Mouse (Mus musculus): ENCODE data around the gene Lrig1. TPM values are rescaled to one million over a fixed set of nuclear protein-coding genes. Genes with fewer than 3 reads are reported as not detected.

Lrig1 gene
- polyA plus RNA-seq, 1 experiment from 2014 or later: 10.9 TPM

DNA sequence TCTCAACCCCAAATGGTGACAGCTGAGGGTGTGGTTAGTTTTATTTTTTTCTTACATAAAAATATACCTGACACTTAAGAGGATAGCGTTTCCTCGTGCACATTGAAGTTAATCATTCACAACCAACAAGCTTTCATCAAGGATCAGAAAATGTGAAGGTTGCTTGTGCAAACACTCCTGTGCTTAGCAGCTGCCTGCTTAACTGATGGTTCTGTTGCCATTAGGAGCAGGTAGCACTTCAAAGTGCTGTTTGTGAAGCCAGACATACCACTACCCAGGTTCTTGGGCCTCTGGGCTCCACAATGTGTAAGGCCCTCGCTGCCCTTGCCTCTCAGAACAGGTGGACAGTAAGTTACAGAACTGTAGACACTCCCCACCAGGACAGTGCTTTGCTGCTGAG lies 23.1 kb downstream of the Lrig1 start:
- H3K4me3 ChIP-seq (ENCODE audit: low read depth, low read length): no peak overlapping the region
- no peak for ATAC-seq (replicated peaks; ENCODE audit: insufficient number of reproducible peaks, low FRiP score, low TSS enrichment)
- peak overlapping the region; percentile 29 for H3K4me2 ChIP-seq
- no peak overlapping the region for H3K9ac ChIP-seq (ENCODE audit: low read depth, low read length)
- H3K9me3 ChIP-seq (replicated peaks; ENCODE audit: control insufficient read depth, low read length): no peaks in the 10 kb centered on the region
- no peaks in the 10 kb centered on the region for H3K27me3 ChIP-seq (ENCODE audit: control insufficient read depth, insufficient read depth, low read length)
- no peaks in the 10 kb centered on the region for H3K36me3 ChIP-seq (ENCODE audit: control insufficient read depth, insufficient read depth, low read length)
- peaks cover 43% of the 10 kb centered on the region for H3K4me1 ChIP-seq (ENCODE audit: control insufficient read depth, insufficient read depth, low read length)
- no peak overlapping the region for H3K27ac ChIP-seq (ENCODE audit: low read depth, low read length)
- 52% methylated on average over 3 of the region's 3 CpGs for WGBS (ENCODE audit: insufficient replicate concordance)

DNA sequence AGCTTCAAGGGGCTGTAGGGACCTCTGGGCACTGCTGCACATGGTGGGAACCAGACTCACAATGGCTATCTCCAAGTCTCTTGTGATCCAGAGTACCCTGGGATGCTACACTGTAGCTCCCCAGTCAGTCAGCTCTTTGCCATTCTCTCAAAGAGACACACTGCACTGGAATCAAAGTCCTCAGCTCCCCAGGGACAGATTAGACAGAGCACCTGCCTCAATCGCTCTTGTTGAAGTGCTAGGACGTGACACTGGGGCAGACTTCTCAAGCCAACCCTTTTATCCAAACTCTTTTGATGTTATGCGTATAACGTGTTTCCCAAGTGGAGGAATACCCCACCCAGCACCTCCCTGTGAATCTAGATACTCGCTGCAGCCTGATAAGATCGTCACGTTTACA lies 23.7 kb downstream of the Lrig1 start:
- no peaks in the 10 kb centered on the region for H3K36me3 ChIP-seq (ENCODE audit: control insufficient read depth, insufficient read depth, low read length)
- no peak overlapping the region for H3K4me3 ChIP-seq (ENCODE audit: low read depth, low read length)
- WGBS (ENCODE audit: insufficient replicate concordance): 31% methylated on average over 7 of the region's 7 CpGs
- H3K4me1 ChIP-seq (ENCODE audit: control insufficient read depth, insufficient read depth, low read length): peaks cover 40% of the 10 kb centered on the region
- no peak overlapping the region for H3K27ac ChIP-seq (ENCODE audit: low read depth, low read length)
- no peak for ATAC-seq (replicated peaks; ENCODE audit: insufficient number of reproducible peaks, low FRiP score, low TSS enrichment)
- peak overlapping the region; percentile 29 for H3K4me2 ChIP-seq
- no peaks in the 10 kb centered on the region for H3K27me3 ChIP-seq (ENCODE audit: control insufficient read depth, insufficient read depth, low read length)
- H3K9me3 ChIP-seq (replicated peaks; ENCODE audit: control insufficient read depth, low read length): no peaks in the 10 kb centered on the region
- H3K9ac ChIP-seq (ENCODE audit: low read depth, low read length): no peak overlapping the region

GRCm38 (mm10) chr6:94672426-94672825 lies 27.5 kb downstream of the Lrig1 start:
- Histone ChIP-seq H3K9me3 (replicated peaks; ENCODE audit: control insufficient read depth, low read length) (no peaks in the 10 kb centered on the region), H3K9ac (ENCODE audit: low read depth, low read length) (no peak overlapping the region), H3K4me1 (ENCODE audit: control insufficient read depth, insufficient read depth, low read length) (peaks cover 32% of the 10 kb centered on the region), H3K36me3 (ENCODE audit: control insufficient read depth, insufficient read depth, low read length) (no peaks in the 10 kb centered on the region), H3K4me2 (no peak overlapping the region), H3K27me3 (ENCODE audit: control insufficient read depth, insufficient read depth, low read length) (no peaks in the 10 kb centered on the region), H3K4me3 (ENCODE audit: low read depth, low read length) (no peak overlapping the region), H3K27ac (ENCODE audit: low read depth, low read length) (no peak overlapping the region)
- no peak for ATAC-seq (replicated peaks; ENCODE audit: insufficient number of reproducible peaks, low FRiP score, low TSS enrichment)
- WGBS (ENCODE audit: insufficient replicate concordance): 82% methylated on average over 2 of the region's 2 CpGs

- Histone ChIP-seq H3K9ac (ENCODE audit: low read depth, low read length) (no peak overlapping the region), H3K9me3 (replicated peaks; ENCODE audit: control insufficient read depth, low read length) (no peaks in the 10 kb centered on the region), H3K4me2 (no peak overlapping the region), H3K27ac (ENCODE audit: low read depth, low read length) (no peak overlapping the region), H3K36me3 (ENCODE audit: control insufficient read depth, insufficient read depth, low read length) (no peaks in the 10 kb centered on the region), H3K4me3 (ENCODE audit: low read depth, low read length) (no peak overlapping the region), H3K27me3 (ENCODE audit: control insufficient read depth, insufficient read depth, low read length) (no peaks in the 10 kb centered on the region), H3K4me1 (ENCODE audit: control insufficient read depth, insufficient read depth, low read length) (peaks cover 22% of the 10 kb centered on the region)
- no peak for ATAC-seq (replicated peaks; ENCODE audit: insufficient number of reproducible peaks, low FRiP score, low TSS enrichment)
- 73% methylated on average over 6 of the region's 6 CpGs for WGBS (ENCODE audit: insufficient replicate concordance)
Observed at GRCm38 (mm10) chr6:94669370-94669769, 30.6 kb downstream of the Lrig1 start.

DNA sequence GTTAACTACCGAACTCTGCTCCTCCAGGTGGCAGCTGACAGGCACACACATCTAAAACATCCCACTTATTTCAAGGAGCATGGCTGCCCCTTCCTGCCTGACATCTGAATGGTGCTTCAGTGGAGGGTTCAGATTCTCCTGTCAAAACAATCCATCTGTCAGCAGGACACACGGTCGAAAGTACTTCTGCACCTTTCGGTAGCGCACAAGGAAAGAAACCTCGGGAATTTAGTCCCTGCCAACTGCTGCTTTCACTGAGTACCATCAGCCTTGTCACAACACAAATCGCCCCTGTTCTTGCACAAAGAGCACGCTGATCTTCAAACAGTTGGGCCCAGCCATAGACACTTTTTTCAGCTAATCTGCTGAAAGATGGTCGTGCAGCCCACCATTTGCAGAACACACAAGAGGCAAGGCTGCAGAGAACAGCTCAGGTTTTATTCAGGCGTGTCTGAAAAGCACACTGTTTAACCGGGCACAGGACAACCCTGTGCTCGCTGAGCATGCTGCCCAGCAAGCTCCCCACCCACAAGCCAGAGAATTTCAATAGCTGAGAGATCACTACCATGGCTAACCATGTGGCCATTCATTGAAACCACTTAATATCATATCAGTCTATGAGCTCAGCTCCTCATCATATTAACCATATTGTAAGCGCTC lies 31.6 kb downstream of the Lrig1 start:
- WGBS (ENCODE audit: insufficient replicate concordance): 28% methylated on average over 13 of the region's 13 CpGs
- no peak for ATAC-seq (replicated peaks; ENCODE audit: insufficient number of reproducible peaks, low FRiP score, low TSS enrichment)
- no peaks in the 10 kb centered on the region for H3K27me3 ChIP-seq (ENCODE audit: control insufficient read depth, insufficient read depth, low read length)
- H3K4me2 ChIP-seq: peak overlapping the region; percentile 50
- peak overlapping the region; percentile 4; the same call in 1 of the 2 replicates for H3K4me3 ChIP-seq (ENCODE audit: low read depth, low read length)
- H3K9ac ChIP-seq (ENCODE audit: low read depth, low read length): no peak overlapping the region
- no peaks in the 10 kb centered on the region for H3K36me3 ChIP-seq (ENCODE audit: control insufficient read depth, insufficient read depth, low read length)
- no peaks in the 10 kb centered on the region for H3K9me3 ChIP-seq (replicated peaks; ENCODE audit: control insufficient read depth, low read length)
- H3K4me1 ChIP-seq (ENCODE audit: control insufficient read depth, insufficient read depth, low read length): peaks cover 19% of the 10 kb centered on the region
- no peak overlapping the region for H3K27ac ChIP-seq (ENCODE audit: low read depth, low read length)

GRCm38 (mm10) chr6:94667131-94667530 lies 32.8 kb downstream of the Lrig1 start:
- no peak overlapping the region for H3K4me2 ChIP-seq
- no peaks in the 10 kb centered on the region for H3K36me3 ChIP-seq (ENCODE audit: control insufficient read depth, insufficient read depth, low read length)
- no peak overlapping the region for H3K9ac ChIP-seq (ENCODE audit: low read depth, low read length)
- H3K9me3 ChIP-seq (replicated peaks; ENCODE audit: control insufficient read depth, low read length): no peaks in the 10 kb centered on the region
- ATAC-seq (replicated peaks; ENCODE audit: insufficient number of reproducible peaks, low FRiP score, low TSS enrichment): no peak
- 70% methylated on average over 4 of the region's 4 CpGs for WGBS (ENCODE audit: insufficient replicate concordance)
- no peaks in the 10 kb centered on the region for H3K27me3 ChIP-seq (ENCODE audit: control insufficient read depth, insufficient read depth, low read length)
- no peak overlapping the region for H3K27ac ChIP-seq (ENCODE audit: low read depth, low read length)
- H3K4me1 ChIP-seq (ENCODE audit: control insufficient read depth, insufficient read depth, low read length): peaks cover 19% of the 10 kb centered on the region
- no peak overlapping the region for H3K4me3 ChIP-seq (ENCODE audit: low read depth, low read length)

DNA sequence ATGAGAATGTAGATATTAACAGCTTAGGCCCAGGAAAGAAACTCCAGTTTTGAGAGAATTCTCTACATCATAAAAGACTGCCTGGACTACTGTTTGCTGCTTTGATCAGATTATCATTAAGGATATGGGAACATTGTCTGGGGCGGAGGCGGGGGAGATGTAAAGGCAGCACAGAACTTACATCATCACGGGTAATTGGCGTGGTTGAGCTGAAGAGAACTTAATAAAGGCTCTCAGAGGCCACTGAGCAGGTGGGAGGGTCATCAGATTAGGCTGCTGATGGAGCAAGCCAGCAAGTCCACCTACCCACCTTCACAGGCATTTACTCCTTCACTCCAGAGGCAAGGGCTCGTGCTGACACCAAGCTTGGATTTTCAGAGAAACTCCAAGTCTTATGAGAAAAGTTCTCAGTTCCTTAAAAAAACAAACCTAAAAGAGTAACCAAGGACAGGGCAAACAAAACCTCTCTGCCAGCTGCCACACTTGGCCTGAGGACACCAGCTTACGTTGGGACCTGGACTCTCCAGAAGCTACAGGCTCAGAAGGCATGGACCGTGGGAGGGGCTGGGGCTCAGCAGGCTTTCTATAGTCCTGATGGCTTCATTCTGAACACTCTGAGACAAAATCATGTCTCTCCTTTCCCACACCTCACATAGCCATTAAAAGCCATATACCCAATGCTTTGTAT lies 33.4 kb downstream of the Lrig1 start:
- Histone ChIP-seq H3K4me1 (ENCODE audit: control insufficient read depth, insufficient read depth, low read length) (peaks cover 19% of the 10 kb centered on the region), H3K27ac (ENCODE audit: low read depth, low read length) (no peak overlapping the region), H3K27me3 (ENCODE audit: control insufficient read depth, insufficient read depth, low read length) (no peaks in the 10 kb centered on the region), H3K36me3 (ENCODE audit: control insufficient read depth, insufficient read depth, low read length) (no peaks in the 10 kb centered on the region), H3K4me3 (ENCODE audit: low read depth, low read length) (no peak overlapping the region), H3K9me3 (replicated peaks; ENCODE audit: control insufficient read depth, low read length) (no peaks in the 10 kb centered on the region), H3K4me2 (no peak overlapping the region), H3K9ac (ENCODE audit: low read depth, low read length) (no peak overlapping the region)
- ATAC-seq (replicated peaks; ENCODE audit: insufficient number of reproducible peaks, low FRiP score, low TSS enrichment): no peak
- 75% methylated on average over 7 of the region's 7 CpGs for WGBS (ENCODE audit: insufficient replicate concordance)

DNA sequence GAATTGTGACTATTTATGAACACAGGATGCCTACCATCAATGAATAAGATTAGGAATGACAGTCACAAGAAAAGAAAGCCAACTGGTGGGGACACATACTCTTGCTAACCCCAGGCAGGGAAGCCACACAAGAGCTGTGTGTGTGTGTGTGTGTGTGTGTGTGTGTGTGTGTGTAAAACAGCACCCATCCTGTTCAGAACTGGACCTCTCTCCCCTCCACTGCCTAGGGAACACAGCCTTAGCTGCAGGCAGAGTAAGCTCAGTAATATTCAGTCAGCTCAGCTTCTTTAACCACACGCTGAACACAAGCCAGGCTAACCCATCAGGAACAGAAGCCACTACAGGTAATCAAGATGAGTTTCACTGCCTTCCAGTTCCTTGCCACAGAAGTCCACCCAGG lies 34.3 kb downstream of the Lrig1 start:
- Histone ChIP-seq H3K36me3 (ENCODE audit: control insufficient read depth, insufficient read depth, low read length) (no peaks in the 10 kb centered on the region), H3K27me3 (ENCODE audit: control insufficient read depth, insufficient read depth, low read length) (no peaks in the 10 kb centered on the region), H3K4me2 (no peak overlapping the region), H3K4me3 (ENCODE audit: low read depth, low read length) (no peak overlapping the region), H3K9me3 (replicated peaks; ENCODE audit: control insufficient read depth, low read length) (no peaks in the 10 kb centered on the region), H3K4me1 (ENCODE audit: control insufficient read depth, insufficient read depth, low read length) (peaks cover 19% of the 10 kb centered on the region), H3K9ac (ENCODE audit: low read depth, low read length) (no peak overlapping the region), H3K27ac (ENCODE audit: low read depth, low read length) (no peak overlapping the region)
- no peak for ATAC-seq (replicated peaks; ENCODE audit: insufficient number of reproducible peaks, low FRiP score, low TSS enrichment)
- WGBS (ENCODE audit: insufficient replicate concordance): 68% methylated on average over 1 of the region's 1 CpGs

DNA sequence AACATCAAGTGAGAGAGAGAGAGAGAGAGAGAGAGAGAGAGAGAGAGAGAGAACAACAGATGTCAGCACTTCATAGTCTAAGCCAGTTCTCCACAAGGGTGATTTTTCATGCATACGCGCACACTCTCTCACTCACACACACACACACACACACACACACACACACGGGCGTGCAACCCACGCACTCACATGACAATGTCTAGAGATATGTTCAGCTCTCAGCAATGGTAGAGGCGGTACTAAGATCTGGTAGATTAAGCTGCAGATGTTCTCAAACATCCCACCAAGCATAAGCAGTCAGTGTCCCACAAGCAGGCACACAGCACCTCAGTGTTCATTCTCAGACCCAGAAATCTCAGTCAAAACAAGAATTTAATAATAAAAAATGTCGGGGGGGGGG lies 34.7 kb downstream of the Lrig1 start:
- ATAC-seq (replicated peaks; ENCODE audit: insufficient number of reproducible peaks, low FRiP score, low TSS enrichment): no peak
- peaks cover 19% of the 10 kb centered on the region for H3K4me1 ChIP-seq (ENCODE audit: control insufficient read depth, insufficient read depth, low read length)
- H3K4me3 ChIP-seq (ENCODE audit: low read depth, low read length): no peak overlapping the region
- no peaks in the 10 kb centered on the region for H3K27me3 ChIP-seq (ENCODE audit: control insufficient read depth, insufficient read depth, low read length)
- no peaks in the 10 kb centered on the region for H3K36me3 ChIP-seq (ENCODE audit: control insufficient read depth, insufficient read depth, low read length)
- WGBS (ENCODE audit: insufficient replicate concordance): 86% methylated on average over 7 of the region's 7 CpGs
- no peaks in the 10 kb centered on the region for H3K9me3 ChIP-seq (replicated peaks; ENCODE audit: control insufficient read depth, low read length)
- H3K9ac ChIP-seq (ENCODE audit: low read depth, low read length): no peak overlapping the region
- no peak overlapping the region for H3K27ac ChIP-seq (ENCODE audit: low read depth, low read length)
- no peak overlapping the region for H3K4me2 ChIP-seq

All from heart, embryonic 11.5 days (tissue).